Mouse (Mus musculus): ENCODE measurements around the gene Tnip1.

DNA sequence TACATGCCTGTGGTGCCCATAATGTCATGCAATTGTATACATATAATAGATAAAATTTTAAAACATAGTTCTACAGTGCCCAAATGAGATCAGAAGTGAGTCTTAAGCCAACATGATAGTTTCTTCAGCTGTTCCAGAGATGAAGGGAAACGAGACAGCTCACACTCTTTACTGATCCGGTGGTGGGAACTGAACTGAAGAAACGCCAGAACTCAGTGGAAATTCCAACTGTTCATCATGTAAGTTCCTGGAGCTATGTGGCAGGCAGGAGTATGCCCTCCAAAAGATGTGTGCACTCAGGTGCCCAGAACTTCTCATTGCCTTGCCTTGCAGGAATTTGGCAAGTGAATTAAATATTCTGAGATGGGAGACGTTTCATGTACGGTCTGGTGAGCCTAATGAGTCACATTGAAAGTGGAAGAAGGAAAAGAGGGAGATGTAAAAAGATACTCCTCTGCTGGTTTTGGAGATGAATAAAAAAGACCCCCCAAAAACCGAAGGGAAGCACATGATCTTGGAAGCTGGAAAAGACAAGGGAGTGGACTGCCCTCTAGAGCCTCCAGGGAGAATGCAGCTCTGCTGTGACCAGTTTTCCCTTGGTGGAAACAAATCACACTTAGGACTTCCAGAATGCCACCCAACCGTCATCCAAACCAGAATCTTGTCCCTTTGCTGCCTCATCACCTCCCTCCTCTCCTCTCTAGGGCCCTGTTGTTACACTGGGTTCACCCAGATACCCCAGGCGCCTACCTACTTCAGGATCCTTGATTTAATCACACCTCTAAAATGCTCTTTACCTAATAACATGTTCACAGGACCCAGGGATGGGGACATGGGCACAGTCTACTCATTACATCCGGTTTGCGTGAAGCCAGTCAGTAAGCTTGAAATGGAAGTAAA, 99.8 kb downstream of the Tnip1 start:
- no peak for TF ChIP-seq CTCF (IDR thresholded peaks at IDR 0.05; ENCODE audit: borderline replicate concordance, control insufficient read depth, extremely low read depth, insufficient read depth, low read length, poor library complexity)
- no peak for TF ChIP-seq POLR2A (IDR thresholded peaks at IDR 0.05; ENCODE audit: control insufficient read depth, extremely low read depth, insufficient read depth, low read length, poor library complexity)
